Mouse (Mus musculus) gastrocnemius, adult 8-10 months (tissue): Measurements from ENCODE around the gene Clip2. TPM values are rescaled to one million over a fixed set of nuclear protein-coding genes. Genes with fewer than 3 reads are reported as not detected.
A peak's percentile ranks its signal among the peaks of the same experiment; 100 is the strongest.

Source experiments
- DNase-seq, 2 experiments: peaks; one replicate each; pipeline ENCODE4 v3.0.0; 2022; ENCODE audit warnings: low spot score in 2 of 2
- total RNA-seq, 4 experiments: library from RNA; stranded (reverse); gene quantifications; 2 replicates each; pipeline ENCODE4 v1.2.4; 2022

Gene Clip2
- total RNA-seq, 4 experiments from 2014 or later, result 1.4 to 2.1 (median 1.9) TPM

DNA sequence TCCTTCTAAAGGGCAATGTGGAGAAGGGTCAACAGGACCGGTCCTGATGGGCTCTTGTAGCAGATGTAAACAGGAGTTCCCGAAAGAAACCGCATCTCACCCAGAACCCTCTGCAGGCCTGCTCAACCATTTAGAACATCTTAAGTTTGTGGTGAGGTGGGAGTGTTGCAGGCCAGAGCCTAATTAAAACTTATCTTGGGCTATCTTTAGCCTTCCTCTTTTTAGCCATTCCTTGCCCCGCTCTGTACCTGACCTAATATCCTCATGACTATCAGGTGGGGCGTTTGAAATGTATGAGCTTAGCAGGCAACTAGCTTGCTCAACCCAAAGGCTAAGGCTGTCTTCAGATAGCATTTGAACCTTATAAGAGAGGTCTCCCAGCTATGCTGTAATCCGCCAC lies 13.5 kb upstream of the Clip2 start:
- DNase-seq, result no peak

DNA sequence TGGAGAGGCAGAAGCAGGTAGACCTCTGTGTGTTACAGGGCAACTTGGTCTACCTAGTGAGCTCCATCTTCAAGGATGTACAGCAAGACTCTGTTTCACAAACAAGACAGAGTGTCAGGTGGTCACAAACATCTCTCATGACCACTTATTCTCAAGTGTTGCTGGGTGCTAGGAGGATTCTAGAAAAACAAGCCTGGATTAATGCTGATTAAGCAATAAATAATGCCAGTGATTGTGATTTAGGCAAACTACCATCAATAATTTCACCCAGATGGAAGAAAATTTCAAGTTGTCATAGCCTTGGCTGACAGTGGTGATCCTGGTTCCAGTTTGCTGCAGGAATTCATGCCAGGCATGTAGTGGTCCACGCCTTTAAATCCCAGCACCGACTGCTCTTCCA lies 12.0 kb upstream of the Clip2 start:
- DNase-seq, result no peak

DNA sequence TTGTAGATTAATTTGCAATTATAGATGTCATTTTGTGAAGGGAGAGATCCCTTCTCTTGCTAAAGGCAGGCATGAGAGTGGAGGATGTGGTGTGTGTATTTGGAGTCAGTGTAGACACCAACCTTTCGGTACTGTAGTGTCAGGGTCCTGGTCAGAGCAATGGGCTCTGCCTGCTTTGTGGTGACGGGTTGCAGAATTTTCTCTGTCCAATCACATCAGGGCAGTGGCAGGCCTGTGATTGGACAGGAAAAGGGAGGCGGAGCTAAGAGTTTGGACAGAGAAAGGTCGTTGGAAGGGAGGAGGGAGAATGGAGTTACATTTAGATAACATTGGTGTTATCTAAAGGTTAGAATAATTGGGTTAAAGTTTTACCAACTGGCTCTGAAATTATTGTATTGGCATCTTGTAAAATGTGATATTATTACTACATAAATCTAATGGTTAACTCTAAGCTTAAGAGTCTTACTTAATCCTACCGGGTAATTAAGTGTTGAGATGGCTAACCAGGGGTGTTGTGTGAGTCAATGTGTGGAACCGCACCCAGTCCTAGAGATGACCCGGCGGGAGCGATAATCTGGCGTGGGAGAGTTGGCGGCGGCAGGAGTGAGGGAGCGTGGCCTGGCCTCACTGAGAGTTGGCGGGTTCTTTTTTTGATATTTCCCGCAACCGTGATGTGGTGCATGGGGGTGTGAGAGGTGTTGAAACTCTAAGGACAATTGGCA lies 8.4 kb upstream of the Clip2 start:
- no peak for DNase-seq

DNA sequence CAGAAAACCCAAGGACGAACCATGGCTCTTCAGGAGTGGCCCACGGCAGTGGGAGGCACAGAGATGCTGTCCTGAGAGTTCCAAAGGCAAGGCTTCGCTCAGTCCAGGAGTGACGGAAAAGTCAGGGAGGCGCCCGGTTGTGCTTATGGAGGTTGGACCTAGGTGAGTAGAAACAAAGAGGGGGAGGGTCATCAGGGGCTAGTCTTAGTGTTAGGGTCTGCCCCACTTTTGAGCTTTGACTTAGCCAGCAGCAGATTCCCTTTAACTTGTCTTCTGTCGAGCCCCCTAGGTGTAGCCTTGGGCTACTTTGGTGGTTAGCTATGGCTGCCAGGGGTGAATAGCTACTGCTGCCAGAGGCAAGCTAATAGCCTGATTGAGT lies 7.8 kb upstream of the Clip2 start, which contains the start of gene Syna:
Gene Syna (minus strand): TSS at position 101 of the 379 bp plus-strand sequence.
- no peak for DNase-seq

DNA sequence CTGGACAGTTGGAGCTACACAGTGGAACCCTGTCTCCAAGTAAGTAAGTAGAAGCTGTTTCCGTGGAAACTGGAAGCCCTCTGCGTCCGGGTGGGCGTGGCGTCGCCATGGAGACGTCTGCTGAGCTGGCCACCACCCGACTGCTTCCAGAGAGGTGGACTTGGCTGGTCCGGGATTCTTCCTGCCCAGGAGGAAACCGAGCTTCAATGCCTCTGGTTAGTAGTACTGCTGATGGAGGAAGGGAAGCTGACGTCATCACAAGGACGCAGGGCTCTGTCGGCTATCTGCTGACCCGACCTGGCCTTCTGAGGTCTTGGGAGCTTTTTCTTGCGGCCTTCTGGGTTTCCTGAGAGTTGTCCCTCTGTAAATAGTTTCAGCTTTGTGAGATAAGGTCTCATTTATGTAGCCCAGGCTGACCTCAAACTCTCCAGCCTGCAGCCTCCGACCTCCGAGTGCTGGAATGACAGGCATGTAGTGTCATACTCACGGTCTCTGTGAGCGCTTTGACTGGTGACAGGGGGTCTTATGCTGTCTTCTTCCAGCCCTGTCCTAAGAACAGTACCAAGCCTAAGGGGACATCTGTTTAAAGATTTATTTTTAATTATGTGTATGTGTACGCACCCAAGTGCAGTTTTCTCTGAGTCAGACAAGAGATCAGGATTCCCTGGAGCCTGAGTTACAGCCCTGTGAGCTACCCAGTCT lies 3.4 kb upstream of the Clip2 start:
- peak; percentile 21 to 57 for DNase-seq

DNA sequence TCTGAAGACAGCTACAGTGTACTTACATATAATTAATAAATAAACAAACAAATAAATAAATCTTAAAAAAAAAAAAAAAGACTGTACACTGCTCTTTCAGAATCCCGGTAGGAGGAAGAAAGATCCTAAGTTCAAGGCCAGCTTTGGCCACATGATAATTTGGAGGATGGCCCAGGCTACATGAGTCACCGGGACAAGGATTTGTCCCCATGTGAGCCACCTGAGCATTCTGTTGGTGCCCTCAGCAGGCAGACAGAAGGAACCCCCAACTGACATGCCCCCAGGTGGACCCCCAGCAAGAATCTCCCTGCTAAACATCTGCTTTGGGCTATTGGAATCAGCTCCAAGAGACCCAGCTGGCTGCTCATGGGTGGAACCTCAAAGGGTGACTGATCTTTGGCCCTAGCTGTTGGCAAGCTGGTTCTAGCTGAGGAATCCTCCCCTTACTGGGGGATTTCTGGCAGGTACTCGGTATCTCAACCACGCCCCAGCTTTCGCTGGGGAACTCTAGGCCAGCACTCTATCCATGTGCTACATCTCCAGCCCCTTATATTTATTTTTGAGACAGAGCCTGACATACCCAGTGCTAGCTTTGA lies 1.8 kb upstream of the Clip2 start:
- no peak for DNase-seq

DNA sequence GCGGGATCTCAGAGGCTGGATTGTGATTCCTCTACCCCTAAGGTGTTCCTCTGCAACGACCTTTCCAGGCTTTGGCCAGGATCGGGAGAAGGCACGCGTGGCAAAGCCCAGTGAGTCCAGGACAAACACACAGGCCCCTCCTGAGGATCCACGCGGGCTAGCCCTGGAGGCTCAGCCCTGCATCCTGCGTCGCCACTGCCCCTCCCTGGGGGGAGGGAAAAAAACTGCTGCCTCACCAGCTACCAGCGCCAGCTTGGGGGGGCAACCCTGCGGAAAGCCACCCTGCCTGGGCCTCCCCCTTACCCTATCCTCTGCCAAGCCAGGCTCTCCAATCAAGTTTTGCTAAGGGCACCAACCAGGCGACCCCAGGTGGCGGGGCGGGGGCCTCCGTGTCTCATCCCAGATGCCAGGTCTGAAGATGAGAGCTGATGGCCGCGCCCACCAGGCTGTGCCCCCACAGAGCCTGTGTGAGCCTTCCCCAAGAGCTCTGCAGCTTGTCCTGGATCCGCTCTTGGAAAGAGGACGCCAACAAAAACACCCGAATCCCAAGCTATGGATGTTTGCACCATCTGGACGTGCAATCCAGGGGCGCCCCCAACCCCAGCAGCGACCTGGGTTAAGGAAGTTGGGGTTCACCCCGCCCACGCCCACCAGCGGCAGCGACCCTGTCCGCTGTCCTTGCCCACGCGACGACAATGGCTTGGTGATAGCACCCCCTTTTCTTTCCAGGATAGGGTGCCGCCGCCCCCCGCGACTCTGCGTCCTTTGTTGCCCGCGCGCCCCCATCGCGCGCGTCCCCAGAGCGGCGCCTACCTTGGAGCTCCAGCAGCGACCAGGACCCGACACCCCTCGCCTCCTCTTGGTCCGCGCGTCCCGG lies 763 bp downstream of the Clip2 start:
- DNase-seq, result peak in 1 of 2 experiments; percentile 26

DNA sequence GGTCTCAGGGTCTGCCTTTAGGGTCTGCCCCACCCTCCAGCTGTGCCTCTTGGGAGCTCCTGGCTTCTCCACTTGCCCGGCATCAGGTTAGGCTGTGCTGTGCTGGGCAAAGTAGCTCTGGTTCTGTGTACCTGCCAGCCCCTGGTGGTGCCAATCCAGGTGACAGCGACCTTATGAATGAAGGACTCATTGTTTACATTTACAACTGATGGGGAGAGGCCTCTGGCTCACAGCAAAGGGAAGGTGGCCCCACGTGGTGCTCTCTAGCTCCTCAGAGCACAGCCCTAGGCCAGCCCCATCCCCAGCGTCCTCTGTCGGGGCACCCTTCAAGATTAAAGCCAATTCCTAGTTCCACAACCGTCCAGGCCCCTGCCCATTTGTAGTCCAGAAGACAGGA lies 1.4 kb downstream of the Clip2 start:
- no peak for DNase-seq

DNA sequence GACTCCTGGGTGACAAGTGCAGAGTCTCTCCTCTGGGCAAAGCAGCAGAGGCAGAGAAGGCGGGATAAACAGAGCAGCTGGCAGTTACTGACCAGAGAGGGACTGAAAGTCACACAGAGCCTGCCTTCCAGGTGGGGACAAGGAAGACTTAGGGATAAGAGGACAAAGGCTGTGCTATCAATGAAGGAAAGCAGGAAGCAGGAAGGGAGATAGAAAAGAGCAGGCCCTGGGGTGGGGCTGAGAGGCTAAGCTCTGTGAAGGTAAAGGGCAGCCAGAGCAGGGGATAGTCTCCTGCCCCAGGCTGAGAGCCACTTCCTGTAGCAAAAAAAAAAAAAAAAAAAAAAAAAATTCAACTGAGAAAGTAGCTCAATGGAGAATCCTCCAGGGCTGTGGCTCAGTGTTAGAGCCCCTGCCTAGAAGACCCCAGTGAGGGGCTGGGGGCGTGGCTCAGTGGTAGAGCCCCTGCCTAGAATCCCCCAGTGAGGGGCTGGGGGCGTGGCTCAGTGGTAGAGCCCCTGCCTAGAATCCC lies 2.5 kb downstream of the Clip2 start:
- DNase-seq, result no peak

DNA sequence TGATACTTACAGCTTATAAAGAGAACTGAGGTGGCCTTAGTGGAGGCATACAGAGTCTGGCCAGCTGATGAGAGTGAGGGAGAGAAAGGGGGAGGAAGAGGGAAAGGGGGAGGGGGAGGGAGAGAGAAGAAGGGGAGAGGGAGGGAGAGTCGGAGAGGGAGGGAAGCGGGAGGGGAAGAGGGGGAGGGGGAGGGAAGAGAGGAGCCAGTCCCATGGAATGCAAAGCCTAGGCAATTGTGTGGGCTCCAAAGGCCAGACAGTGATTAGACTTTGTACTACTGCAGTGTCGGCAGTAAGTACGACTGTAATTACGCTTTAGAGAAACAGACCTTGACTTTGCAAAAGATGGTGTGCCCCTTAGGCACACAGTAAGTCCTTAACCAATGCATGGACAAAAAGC lies 3.9 kb downstream of the Clip2 start:
- no peak for DNase-seq

DNA sequence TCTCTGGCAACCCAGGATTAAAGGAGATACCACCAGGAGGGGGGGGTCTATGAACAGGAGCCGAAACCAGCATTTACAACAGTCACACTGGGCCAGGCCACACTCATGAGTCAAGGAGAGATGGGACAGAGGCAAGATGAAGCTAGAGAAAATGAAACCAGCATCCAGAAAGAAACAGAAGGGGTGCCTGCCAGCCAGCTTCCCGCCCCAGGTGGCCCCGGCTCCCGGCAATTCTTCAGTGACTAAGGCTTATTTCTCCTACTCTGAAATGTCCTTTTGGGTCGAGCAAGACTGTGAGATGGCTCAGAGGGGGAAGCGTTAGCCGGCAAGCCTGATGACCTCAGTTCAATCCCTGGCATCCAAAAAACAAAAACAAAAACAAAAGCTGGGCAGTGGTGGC lies 5.4 kb downstream of the Clip2 start:
- DNase-seq, result no peak

DNA sequence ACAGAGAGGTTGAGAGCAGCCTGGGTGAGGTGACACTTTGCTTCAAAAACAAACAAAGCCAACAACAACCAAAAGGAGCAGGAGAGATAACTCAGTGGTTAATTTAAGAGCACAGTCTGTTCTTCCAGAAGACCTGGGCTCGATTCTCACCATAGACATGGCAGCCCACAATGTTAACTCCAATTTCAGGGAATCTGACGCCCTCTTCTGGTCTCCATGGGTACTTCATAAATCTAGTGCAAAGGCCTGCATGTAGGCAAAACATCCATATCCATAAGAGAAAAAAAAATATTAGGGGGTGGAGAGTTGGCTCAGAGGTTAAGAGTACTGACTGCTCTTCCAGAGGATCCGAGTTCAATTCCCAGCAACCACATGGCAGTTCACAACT lies 7.0 kb downstream of the Clip2 start:
- DNase-seq, result no peak

DNA sequence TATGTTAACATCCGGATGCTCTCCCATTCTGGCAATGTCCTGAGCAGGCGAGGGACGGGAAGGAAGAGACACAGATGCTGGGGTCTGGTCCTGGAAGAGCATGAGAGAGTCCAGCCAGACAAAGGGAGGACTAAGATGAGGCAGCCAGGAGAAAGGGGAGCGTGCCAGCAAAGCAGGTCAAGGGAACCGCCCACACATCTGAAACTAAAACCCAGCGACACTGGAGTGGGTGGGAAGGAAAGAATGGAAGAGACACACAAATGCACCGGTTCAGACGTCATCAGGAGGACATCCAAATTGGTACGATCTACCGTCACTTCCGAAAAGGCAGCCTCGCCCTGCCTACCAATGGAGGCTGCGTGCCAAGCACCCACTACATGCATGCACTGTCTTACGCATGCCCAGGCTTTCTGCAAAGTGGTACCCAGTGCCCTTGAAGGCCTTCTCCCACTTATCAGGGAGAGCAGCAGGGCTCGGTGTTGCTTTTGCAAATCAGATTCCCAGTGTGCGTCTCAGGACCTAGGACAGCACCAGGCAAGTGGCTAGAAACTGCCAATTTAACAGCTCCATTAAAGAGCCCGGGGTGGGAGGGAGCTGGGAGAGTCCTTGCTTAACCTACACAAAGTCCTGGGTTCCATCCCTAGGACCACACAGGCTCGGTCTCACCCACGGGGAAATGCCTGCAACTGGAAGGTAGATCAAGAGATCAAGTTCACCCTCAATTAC lies 7.6 kb downstream of the Clip2 start:
- peak in 1 of 2 experiments; percentile 29 for DNase-seq

DNA sequence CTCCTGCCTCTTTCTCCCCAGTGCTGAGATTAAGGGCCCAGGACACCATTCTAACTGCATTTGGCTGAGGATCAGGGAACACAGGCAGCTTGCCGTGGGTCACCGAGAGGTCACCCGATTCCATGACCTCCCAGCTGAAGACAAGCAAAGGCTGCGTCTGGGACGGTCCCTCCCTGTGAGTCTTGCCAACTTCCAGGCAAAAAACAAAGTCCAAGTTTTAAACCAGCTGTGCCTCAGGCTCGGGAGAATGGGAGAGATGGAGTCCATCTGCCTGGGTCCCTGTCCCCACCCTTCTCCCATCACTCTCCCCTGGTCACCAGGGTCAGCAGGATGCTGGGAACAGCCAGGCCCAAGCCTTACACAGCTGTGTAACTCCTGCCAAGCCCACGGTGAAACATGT lies 10.6 kb downstream of the Clip2 start:
- DNase-seq, result peak; percentile 53 to 73

DNA sequence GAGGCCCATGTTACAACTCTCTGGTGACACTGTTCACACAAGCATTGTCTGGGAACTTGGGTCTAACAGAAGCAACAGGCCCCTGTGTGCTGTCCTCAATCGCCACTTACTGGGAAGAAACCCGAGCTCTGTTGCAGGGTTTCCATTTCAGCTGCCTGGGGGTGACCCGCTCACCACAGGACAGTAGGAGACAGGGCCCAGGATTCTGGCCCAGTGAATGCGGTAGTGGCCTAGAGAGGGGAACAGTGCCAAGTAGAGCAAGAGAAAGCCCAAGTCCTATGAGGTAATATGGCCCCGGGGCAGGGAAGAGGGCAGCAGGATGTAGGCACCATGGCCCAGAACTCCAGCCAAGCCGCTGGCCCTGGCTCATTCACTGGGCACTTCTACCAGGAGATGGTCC lies 11.4 kb downstream of the Clip2 start:
- DNase-seq, result peak; percentile 14 to 24

DNA sequence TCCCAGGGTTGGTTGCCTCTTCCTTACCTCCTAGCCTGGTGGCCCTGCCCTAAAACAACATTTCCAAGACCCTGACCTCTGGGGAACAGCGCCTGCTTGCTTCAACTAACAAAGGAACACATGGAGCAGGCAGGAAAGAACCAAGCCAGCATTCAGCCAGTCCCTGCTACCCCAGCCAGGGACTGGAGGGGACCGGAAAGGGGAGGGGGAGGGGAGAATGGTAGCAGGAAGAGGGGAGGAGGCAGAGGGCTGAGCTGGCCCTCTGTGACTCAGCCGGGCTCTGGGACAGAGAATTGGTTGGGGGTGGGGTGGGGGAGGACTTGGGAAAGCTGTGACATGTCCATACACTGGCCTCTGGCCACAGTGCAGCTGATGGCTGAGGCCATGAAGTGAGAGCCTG lies 12.3 kb downstream of the Clip2 start:
- DNase-seq, result peak in 1 of 2 experiments; percentile 34

DNA sequence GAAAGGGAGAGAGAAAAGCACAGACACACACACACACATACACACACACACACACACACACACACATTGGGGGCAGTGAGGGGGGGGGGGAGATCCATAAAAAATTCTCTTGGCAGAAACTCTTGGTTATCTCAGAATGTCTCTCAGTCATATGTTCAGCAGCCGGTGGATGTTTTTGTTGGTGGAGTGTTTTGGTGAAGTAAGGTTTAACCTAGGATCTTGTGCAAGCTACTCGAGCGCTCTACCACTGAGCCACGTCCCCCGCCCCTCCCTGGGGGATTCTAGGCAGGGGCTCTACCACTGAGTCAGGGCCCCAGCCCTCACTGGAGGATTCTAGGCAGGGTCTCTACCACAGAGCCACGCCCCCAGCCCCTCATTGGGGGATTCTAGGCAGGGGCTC lies 16.2 kb downstream of the Clip2 start:
- no peak for DNase-seq

DNA sequence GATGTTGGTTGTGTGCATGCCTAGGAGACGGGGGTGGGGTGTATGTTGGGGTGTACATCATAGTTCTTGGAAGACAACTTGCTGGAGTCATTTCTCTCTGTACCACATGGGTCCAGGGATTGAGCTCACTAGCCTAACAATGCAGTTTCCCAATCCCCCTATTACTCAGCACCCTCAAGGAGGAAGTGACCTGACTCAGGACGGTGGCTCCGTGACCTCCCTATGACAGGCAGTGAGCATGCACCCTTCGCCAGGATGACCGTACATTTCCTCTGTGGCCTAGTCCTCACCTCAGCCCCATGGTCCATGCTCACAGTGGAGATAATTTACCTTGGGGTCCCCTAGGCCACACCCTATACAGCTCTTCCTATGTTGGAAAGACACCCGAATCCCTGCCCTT lies 19.8 kb downstream of the Clip2 start:
- DNase-seq, result no peak

DNA sequence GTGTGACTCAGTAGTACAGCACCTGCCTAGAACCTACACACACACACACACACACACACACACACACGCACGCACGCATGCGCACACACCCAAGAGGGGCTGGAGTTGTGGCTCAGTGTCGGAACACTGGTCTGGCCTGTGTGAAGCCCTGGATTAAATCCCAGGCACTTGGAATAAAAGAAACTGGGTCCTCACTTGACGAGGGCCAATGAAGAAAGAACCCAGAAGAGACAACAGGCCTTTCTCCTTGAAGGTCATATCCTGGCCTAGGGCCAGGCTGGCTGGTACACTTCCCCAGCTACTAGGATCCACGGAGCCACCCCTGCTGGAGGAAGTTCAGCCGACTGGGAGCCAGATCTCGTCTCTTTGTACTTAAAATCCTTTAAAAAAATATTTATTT lies 20.6 kb downstream of the Clip2 start:
- no peak for DNase-seq

DNA sequence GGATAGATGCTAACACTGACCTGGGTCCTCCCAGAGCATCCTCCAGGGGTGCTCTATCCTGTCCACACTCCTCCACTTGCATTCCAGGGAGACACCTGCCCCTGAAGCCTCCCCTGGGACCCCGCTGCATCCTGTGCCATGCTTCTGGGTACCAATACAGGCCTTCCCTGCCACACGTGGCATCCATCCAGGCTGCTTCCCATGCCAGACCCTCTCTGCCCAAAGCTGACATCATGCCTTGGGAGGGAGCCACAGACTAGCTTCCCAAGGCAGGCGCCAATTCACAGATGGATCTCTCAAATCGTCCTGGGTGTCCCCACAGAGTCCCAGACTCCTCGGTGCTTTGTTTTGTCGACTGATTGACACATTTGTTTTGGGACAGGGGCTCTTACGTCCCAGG lies 21.4 kb downstream of the Clip2 start:
- peak in 1 of 2 experiments; percentile 42 for DNase-seq

DNA sequence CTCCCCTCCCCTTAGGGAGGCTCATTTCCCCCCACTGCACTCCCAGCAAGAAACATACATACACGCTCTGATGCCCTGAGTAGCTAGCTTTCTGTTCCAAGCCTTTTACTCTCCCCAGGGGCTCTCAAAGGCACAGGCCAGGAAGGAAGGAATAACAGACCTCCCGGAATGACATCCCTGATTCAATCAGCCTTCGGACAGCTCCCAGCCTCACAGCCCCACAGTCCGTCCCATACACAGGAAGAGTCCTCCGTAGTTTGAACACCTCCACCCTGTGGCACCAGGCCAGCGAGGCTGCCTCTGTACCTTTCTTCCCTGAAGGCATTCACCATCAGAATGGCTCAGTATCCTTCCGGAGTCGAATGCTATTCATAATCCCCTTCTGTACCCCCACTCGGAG lies 23.7 kb downstream of the Clip2 start:
- no peak for DNase-seq
